Mouse (Mus musculus) liver, adult (tissue): ENCODE measurements around the gene Gm1673.

Experiments used
- GATA4 ChIP-seq: IDR thresholded peaks from 2 replicates; pipeline ENCODE4 v1.6.1; 2014; ENCODE audit warnings: mild to moderate bottlenecking, low read length; ENCODE audit not compliant: insufficient replicate concordance

Gene Gm1673

GRCm38 (mm10) chr5:33994671-33995625 lies 11.7 kb downstream of the Gm1673 start:
- no peak for TF ChIP-seq GATA4

GRCm38 (mm10) chr5:33995843-33996693 lies 12.8 kb downstream of the Gm1673 start, which contains the start of gene Nat8l:
Gene Nat8l, plus strand, starts transcription at chr5:33995984.
- TF ChIP-seq GATA4: no peak

- no peak for TF ChIP-seq GATA4
Measured at GRCm38 (mm10) chr5:33996694-33997045, 13.4 kb downstream of the Gm1673 start.

- no peak for TF ChIP-seq GATA4
Measured at GRCm38 (mm10) chr5:33997051-33997741, 14.0 kb downstream of the Gm1673 start.

GRCm38 (mm10) chr5:33997829-33998504 lies 14.7 kb downstream of the Gm1673 start:
- TF ChIP-seq GATA4: no peak

- TF ChIP-seq GATA4: no peak
Measured at GRCm38 (mm10) chr5:33998505-33998877, 15.3 kb downstream of the Gm1673 start.

GRCm38 (mm10) chr5:33999466-34000090 lies 16.3 kb downstream of the Gm1673 start:
- no peak for TF ChIP-seq GATA4

- no peak for TF ChIP-seq GATA4
Measured at GRCm38 (mm10) chr5:34000809-34001208, 17.6 kb downstream of the Gm1673 start.

GRCm38 (mm10) chr5:34001401-34001800 lies 18.2 kb downstream of the Gm1673 start:
- TF ChIP-seq GATA4: no peak

- TF ChIP-seq GATA4: no peak
Measured at GRCm38 (mm10) chr5:34002636-34003035, 19.4 kb downstream of the Gm1673 start.

GRCm38 (mm10) chr5:34004618-34005017 lies 21.4 kb downstream of the Gm1673 start:
- no peak for TF ChIP-seq GATA4

- TF ChIP-seq GATA4: no peak
Measured at GRCm38 (mm10) chr5:34006832-34007231, 23.6 kb downstream of the Gm1673 start.

GRCm38 (mm10) chr5:34007392-34007941 lies 24.2 kb downstream of the Gm1673 start:
- no peak for TF ChIP-seq GATA4

- TF ChIP-seq GATA4: no peak
Measured at GRCm38 (mm10) chr5:34014652-34015051, 31.4 kb downstream of the Gm1673 start.

- TF ChIP-seq GATA4: no peak
Measured at GRCm38 (mm10) chr5:34018968-34019367, 35.7 kb downstream of the Gm1673 start.
